Mouse (Mus musculus): ENCODE measurements around the gene Zfp143. TPM values are rescaled to one million over a fixed set of nuclear protein-coding genes. Genes with fewer than 3 reads are reported as not detected.

Zfp143 gene
- polyA plus RNA-seq, 2 experiments: 8.2 to 8.6 TPM

- no peak for TF ChIP-seq CTCF (IDR thresholded peaks at IDR 0.05; ENCODE audit: low read depth)
- TF ChIP-seq EP300 (IDR thresholded peaks at IDR 0.05; ENCODE audit: low read depth): no peak
- H3K27ac ChIP-seq: no peak overlapping the region
- ATAC-seq (ENCODE audit: insufficient read depth): no peak
- no peak for DNase-seq (ENCODE audit: low read depth in 3 of 3, low spot score in 3 of 3)
- WGBS (ENCODE audit: insufficient replicate concordance): 84% methylated on average over 2 of the region's 2 CpGs
- H3K4me1 ChIP-seq (replicated peaks; ENCODE audit: control insufficient read depth in 2 of 2, insufficient read depth in 2 of 2, low read length in 1 of 2): peaks cover 0 to 2% of the 10 kb centered on the region in 2 experiments; a peak in 1 of 4 replicates
- H3K9ac ChIP-seq (replicated peaks): no peak overlapping the region
- H3K27me3 ChIP-seq (ENCODE audit: control insufficient read depth, insufficient read depth, low read length): no peaks in the 10 kb centered on the region
- peaks cover 32% of the 10 kb centered on the region for H3K36me3 ChIP-seq (replicated peaks; ENCODE audit: control insufficient read depth, insufficient read depth, low read depth)
- H3K4me3 ChIP-seq (ENCODE audit: insufficient read depth in 1 of 2, low read depth in 2 of 2, low read length in 2 of 2): no peak overlapping the region
- no peak overlapping the region for H3K4me2 ChIP-seq (ENCODE audit: low read depth)
- H3K9me3 ChIP-seq (ENCODE audit: control insufficient read depth, low read length): no peaks in the 10 kb centered on the region
Measured at GRCm38 (mm10) chr7:110069070-110069469, 8.1 kb downstream of the Zfp143 start.

- no peak for TF ChIP-seq CTCF (IDR thresholded peaks at IDR 0.05; ENCODE audit: low read depth)
- TF ChIP-seq EP300 (IDR thresholded peaks at IDR 0.05; ENCODE audit: low read depth): no peak
- WGBS (ENCODE audit: insufficient replicate concordance): 67% methylated on average over 5 of the region's 5 CpGs
- Histone ChIP-seq H3K9me3 (ENCODE audit: control insufficient read depth, low read length) (no peaks in the 10 kb centered on the region), H3K4me2 (ENCODE audit: low read depth) (no peak overlapping the region), H3K4me3 (ENCODE audit: insufficient read depth in 1 of 2, low read depth in 2 of 2, low read length in 2 of 2) (no peak overlapping the region), H3K27ac (no peak overlapping the region), H3K27me3 (ENCODE audit: control insufficient read depth, insufficient read depth, low read length) (no peaks in the 10 kb centered on the region), H3K36me3 (replicated peaks; ENCODE audit: control insufficient read depth, insufficient read depth, low read depth) (peaks cover 73% of the 10 kb centered on the region), H3K9ac (replicated peaks) (no peak overlapping the region), H3K4me1 (replicated peaks; ENCODE audit: control insufficient read depth in 2 of 2, insufficient read depth in 2 of 2, low read length in 1 of 2) (no peaks in the 10 kb centered on the region)
- ATAC-seq (ENCODE audit: insufficient read depth) (no peak), DNase-seq (ENCODE audit: low read depth in 3 of 3, low spot score in 3 of 3) (no peak)
Measured at GRCm38 (mm10) chr7:110078168-110078567, 17.2 kb downstream of the Zfp143 start.

- no peak overlapping the region for H3K4me3 ChIP-seq (ENCODE audit: insufficient read depth in 1 of 2, low read depth in 2 of 2, low read length in 2 of 2)
- H3K27ac ChIP-seq: no peak overlapping the region
- TF ChIP-seq CTCF (IDR thresholded peaks at IDR 0.05; ENCODE audit: low read depth) (peak; percentile 77), EP300 (IDR thresholded peaks at IDR 0.05; ENCODE audit: low read depth) (no peak)
- ATAC-seq (ENCODE audit: insufficient read depth) (no peak), DNase-seq (ENCODE audit: low read depth in 3 of 3, low spot score in 3 of 3) (peak in 2 of 3 experiments; percentile 44 to 55)
- H3K4me1 ChIP-seq (replicated peaks; ENCODE audit: control insufficient read depth in 2 of 2, insufficient read depth in 2 of 2, low read length in 1 of 2): peaks cover 0 to 2% of the 10 kb centered on the region in 2 experiments; a peak in 1 of 4 replicates
- H3K27me3 ChIP-seq (ENCODE audit: control insufficient read depth, insufficient read depth, low read length): no peaks in the 10 kb centered on the region
- H3K9ac ChIP-seq (replicated peaks): no peak overlapping the region
- H3K9me3 ChIP-seq (ENCODE audit: control insufficient read depth, low read length): no peaks in the 10 kb centered on the region
- 63% methylated on average over 13 of the region's 13 CpGs for WGBS (ENCODE audit: insufficient replicate concordance)
- H3K36me3 ChIP-seq (replicated peaks; ENCODE audit: control insufficient read depth, insufficient read depth, low read depth): peaks cover 66% of the 10 kb centered on the region
- no peak overlapping the region for H3K4me2 ChIP-seq (ENCODE audit: low read depth)
Measured at GRCm38 (mm10) chr7:110083386-110084165, 22.6 kb downstream of the Zfp143 start.

GRCm38 (mm10) chr7:110085217-110085616 is 24.2 kb downstream of the Zfp143 start:
- TF ChIP-seq CTCF (IDR thresholded peaks at IDR 0.05; ENCODE audit: low read depth): no peak
- no peak for TF ChIP-seq EP300 (IDR thresholded peaks at IDR 0.05; ENCODE audit: low read depth)
- H3K9me3 ChIP-seq (ENCODE audit: control insufficient read depth, low read length): no peaks in the 10 kb centered on the region
- H3K4me2 ChIP-seq (ENCODE audit: low read depth): no peak overlapping the region
- peaks cover 0 to 2% of the 10 kb centered on the region in 2 experiments; a peak in 1 of 4 replicates for H3K4me1 ChIP-seq (replicated peaks; ENCODE audit: control insufficient read depth in 2 of 2, insufficient read depth in 2 of 2, low read length in 1 of 2)
- no peak overlapping the region for H3K27ac ChIP-seq
- peak; percentile 41; the same call in 1 of the 2 replicates for ATAC-seq (ENCODE audit: insufficient read depth)
- no peaks in the 10 kb centered on the region for H3K27me3 ChIP-seq (ENCODE audit: control insufficient read depth, insufficient read depth, low read length)
- DNase-seq (ENCODE audit: low read depth in 3 of 3, low spot score in 3 of 3): no peak
- H3K9ac ChIP-seq (replicated peaks): no peak overlapping the region
- peaks cover 72% of the 10 kb centered on the region for H3K36me3 ChIP-seq (replicated peaks; ENCODE audit: control insufficient read depth, insufficient read depth, low read depth)
- H3K4me3 ChIP-seq (ENCODE audit: insufficient read depth in 1 of 2, low read depth in 2 of 2, low read length in 2 of 2): no peak overlapping the region

GRCm38 (mm10) chr7:110087914-110088313 is 26.9 kb downstream of the Zfp143 start:
- Histone ChIP-seq H3K9ac (replicated peaks) (no peak overlapping the region), H3K4me3 (ENCODE audit: insufficient read depth in 1 of 2, low read depth in 2 of 2, low read length in 2 of 2) (no peak overlapping the region), H3K27me3 (ENCODE audit: control insufficient read depth, insufficient read depth, low read length) (no peaks in the 10 kb centered on the region), H3K36me3 (replicated peaks; ENCODE audit: control insufficient read depth, insufficient read depth, low read depth) (peaks cover 84% of the 10 kb centered on the region), H3K9me3 (ENCODE audit: control insufficient read depth, low read length) (no peaks in the 10 kb centered on the region), H3K27ac (no peak overlapping the region), H3K4me1 (replicated peaks; ENCODE audit: control insufficient read depth in 2 of 2, insufficient read depth in 2 of 2, low read length in 1 of 2) (peaks cover 0 to 2% of the 10 kb centered on the region in 2 experiments; a peak in 1 of 4 replicates), H3K4me2 (ENCODE audit: low read depth) (no peak overlapping the region)
- TF ChIP-seq CTCF (IDR thresholded peaks at IDR 0.05; ENCODE audit: low read depth) (no peak), EP300 (IDR thresholded peaks at IDR 0.05; ENCODE audit: low read depth) (no peak)
- ATAC-seq (ENCODE audit: insufficient read depth) (peak; percentile 66), DNase-seq (ENCODE audit: low read depth in 3 of 3, low spot score in 3 of 3) (no peak)
- 80% methylated on average over 4 of the region's 4 CpGs for WGBS (ENCODE audit: insufficient replicate concordance)
